Mouse (Mus musculus): Measurements from ENCODE around the gene Snx8. TPM values are rescaled to one million over a fixed set of nuclear protein-coding genes. Genes with fewer than 3 reads are reported as not detected.

Gene Snx8
- polyA plus RNA-seq, 1 experiment from 2014 or later: 6.9 TPM

DNA sequence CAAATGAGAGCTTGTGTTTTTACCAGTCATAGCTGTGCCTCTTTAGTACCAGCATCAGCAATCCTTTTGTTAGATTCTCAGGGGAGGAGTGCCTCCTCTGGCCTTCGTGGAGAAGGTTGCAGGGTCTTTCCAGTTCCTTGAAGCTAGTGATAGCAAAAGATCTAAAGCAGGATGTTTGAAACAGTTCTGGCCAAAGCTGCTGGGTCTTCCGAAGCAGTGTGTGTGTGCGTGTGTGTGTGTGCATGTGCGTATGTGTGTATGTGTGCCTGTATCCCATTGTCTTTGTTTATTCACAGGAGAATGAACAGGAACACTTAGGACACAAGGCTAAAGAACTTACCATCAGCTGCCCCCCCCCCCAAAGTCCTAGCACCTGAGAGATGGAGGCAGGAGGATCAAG, 25.6 kb upstream of the Snx8 start:
- no peaks in the 10 kb centered on the region for H3K27me3 ChIP-seq (ENCODE audit: control insufficient read depth, insufficient read depth, low read length)
- no peak overlapping the region for H3K4me2 ChIP-seq (ENCODE audit: low read depth, low read length)
- WGBS: 66% methylated on average over 4 of the region's 4 CpGs
- H3K4me3 ChIP-seq (ENCODE audit: low read depth, low read length): no peak overlapping the region
- H3K9ac ChIP-seq (replicated peaks; ENCODE audit: low read length): no peak overlapping the region
- H3K36me3 ChIP-seq (replicated peaks; ENCODE audit: control insufficient read depth, insufficient read depth, low read depth, low read length): no peaks in the 10 kb centered on the region
- no peaks in the 10 kb centered on the region for H3K4me1 ChIP-seq (ENCODE audit: control insufficient read depth, insufficient read depth, low read length)
- no peak overlapping the region for H3K27ac ChIP-seq (replicated peaks; ENCODE audit: low read depth, low read length)
- no peak for DNase-seq (ENCODE audit: low spot score)
- H3K9me3 ChIP-seq (replicated peaks; ENCODE audit: control insufficient read depth, low read length): no peaks in the 10 kb centered on the region
- ATAC-seq (replicated peaks; ENCODE audit: insufficient number of reproducible peaks, low FRiP score, low TSS enrichment, low read depth): no peak

DNA sequence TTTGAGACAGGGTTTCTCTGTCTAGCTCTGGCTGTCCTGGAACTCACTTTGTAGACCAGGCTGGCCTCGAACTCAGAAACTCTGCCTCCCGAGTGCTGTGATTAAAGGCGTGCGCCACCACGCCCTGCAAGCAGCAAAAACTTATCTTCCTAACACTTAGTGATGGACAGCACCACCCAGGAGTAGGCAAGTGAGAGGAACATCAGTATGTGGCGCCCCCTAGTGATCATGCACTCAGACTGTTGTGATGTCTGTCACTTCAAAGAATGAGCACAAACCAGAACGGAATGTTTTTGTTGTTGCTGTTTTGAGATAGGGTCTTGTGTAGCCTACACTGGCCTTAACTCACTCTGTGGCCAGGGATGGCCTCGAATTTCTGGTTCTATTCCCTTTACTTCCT, 22.3 kb upstream of the Snx8 start:
- ATAC-seq (replicated peaks; ENCODE audit: insufficient number of reproducible peaks, low FRiP score, low TSS enrichment, low read depth) (no peak), DNase-seq (ENCODE audit: low spot score) (peak; percentile 70)
- Histone ChIP-seq H3K9ac (replicated peaks; ENCODE audit: low read length) (no peak overlapping the region), H3K27ac (replicated peaks; ENCODE audit: low read depth, low read length) (no peak overlapping the region), H3K4me2 (ENCODE audit: low read depth, low read length) (no peak overlapping the region), H3K27me3 (ENCODE audit: control insufficient read depth, insufficient read depth, low read length) (no peaks in the 10 kb centered on the region), H3K36me3 (replicated peaks; ENCODE audit: control insufficient read depth, insufficient read depth, low read depth, low read length) (no peaks in the 10 kb centered on the region), H3K4me3 (ENCODE audit: low read depth, low read length) (no peak overlapping the region), H3K4me1 (ENCODE audit: control insufficient read depth, insufficient read depth, low read length) (no peaks in the 10 kb centered on the region), H3K9me3 (replicated peaks; ENCODE audit: control insufficient read depth, low read length) (no peaks in the 10 kb centered on the region)
- 42% methylated on average over 8 of the region's 8 CpGs for WGBS

DNA sequence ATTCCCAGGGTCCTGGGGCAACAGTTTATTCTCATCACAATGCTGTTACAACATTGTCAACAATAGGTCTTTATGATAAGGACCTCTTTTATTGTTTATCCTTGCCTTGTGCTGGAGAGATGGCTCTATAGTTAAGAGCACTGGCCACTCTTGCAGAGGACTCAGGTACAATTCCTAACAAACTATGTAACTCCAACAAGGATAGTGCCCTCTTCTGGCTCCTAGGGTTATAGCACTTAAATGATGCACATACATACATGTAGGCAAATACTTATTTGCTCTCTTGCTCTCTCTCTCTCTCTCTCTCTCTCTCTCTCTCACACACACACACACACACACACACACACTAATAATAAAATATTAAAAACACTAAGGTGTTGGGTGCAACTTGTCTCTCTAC, 19.7 kb upstream of the Snx8 start:
- Histone ChIP-seq H3K4me1 (ENCODE audit: control insufficient read depth, insufficient read depth, low read length) (no peaks in the 10 kb centered on the region), H3K4me2 (ENCODE audit: low read depth, low read length) (no peak overlapping the region), H3K27ac (replicated peaks; ENCODE audit: low read depth, low read length) (no peak overlapping the region), H3K27me3 (ENCODE audit: control insufficient read depth, insufficient read depth, low read length) (no peaks in the 10 kb centered on the region), H3K36me3 (replicated peaks; ENCODE audit: control insufficient read depth, insufficient read depth, low read depth, low read length) (no peaks in the 10 kb centered on the region), H3K9ac (replicated peaks; ENCODE audit: low read length) (no peak overlapping the region), H3K4me3 (ENCODE audit: low read depth, low read length) (no peak overlapping the region), H3K9me3 (replicated peaks; ENCODE audit: control insufficient read depth, low read length) (no peaks in the 10 kb centered on the region)
- no peak for ATAC-seq (replicated peaks; ENCODE audit: insufficient number of reproducible peaks, low FRiP score, low TSS enrichment, low read depth)
- no peak for DNase-seq (ENCODE audit: low spot score)

DNA sequence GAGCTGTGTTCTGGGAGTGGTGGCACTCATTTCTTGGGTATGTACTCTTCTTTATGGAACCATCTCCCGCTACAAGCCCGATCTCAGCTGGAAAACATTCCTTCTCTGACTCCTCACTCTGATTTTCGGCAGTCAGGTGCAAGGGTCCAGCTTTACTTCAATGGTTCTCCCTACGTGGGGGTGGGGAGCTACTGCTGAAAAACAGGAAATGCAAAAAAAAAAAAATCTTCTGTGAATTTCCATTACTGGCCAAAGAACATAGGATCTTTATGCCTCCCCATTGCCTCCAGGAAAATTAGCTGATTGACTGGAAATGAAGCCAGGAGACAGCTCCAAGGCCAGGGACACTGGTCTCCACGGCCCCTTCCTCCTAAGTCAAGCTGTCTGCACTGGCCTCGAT, 17.6 kb upstream of the Snx8 start:
- WGBS: 67% methylated on average over 6 of the region's 6 CpGs
- Histone ChIP-seq H3K4me1 (ENCODE audit: control insufficient read depth, insufficient read depth, low read length) (no peaks in the 10 kb centered on the region), H3K36me3 (replicated peaks; ENCODE audit: control insufficient read depth, insufficient read depth, low read depth, low read length) (no peaks in the 10 kb centered on the region), H3K9ac (replicated peaks; ENCODE audit: low read length) (no peak overlapping the region), H3K4me3 (ENCODE audit: low read depth, low read length) (no peak overlapping the region), H3K4me2 (ENCODE audit: low read depth, low read length) (no peak overlapping the region), H3K27me3 (ENCODE audit: control insufficient read depth, insufficient read depth, low read length) (no peaks in the 10 kb centered on the region), H3K27ac (replicated peaks; ENCODE audit: low read depth, low read length) (no peak overlapping the region), H3K9me3 (replicated peaks; ENCODE audit: control insufficient read depth, low read length) (no peaks in the 10 kb centered on the region)
- ATAC-seq (replicated peaks; ENCODE audit: insufficient number of reproducible peaks, low FRiP score, low TSS enrichment, low read depth) (no peak), DNase-seq (ENCODE audit: low spot score) (no peak)

DNA sequence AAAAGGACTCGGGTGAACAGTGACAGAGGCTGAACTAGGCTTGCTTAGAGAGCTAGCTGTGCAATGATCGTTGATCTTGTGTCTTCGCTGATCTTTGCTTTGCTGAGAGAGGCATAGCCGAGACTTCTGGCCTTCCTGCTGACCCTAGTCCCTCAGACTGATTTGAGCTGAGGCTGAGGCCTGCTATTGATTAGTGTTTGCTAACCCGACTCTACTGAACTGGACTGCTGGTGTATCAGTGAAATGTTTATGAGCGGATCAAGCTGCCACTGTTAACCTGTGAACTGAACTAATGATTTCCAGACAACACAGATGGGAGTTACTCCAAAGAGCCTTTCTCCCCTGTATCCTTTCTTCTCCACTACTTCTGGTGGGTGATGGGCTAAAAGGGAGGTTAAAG, 16.1 kb upstream of the Snx8 start:
- Histone ChIP-seq H3K36me3 (replicated peaks; ENCODE audit: control insufficient read depth, insufficient read depth, low read depth, low read length) (no peaks in the 10 kb centered on the region), H3K4me3 (ENCODE audit: low read depth, low read length) (no peak overlapping the region), H3K9ac (replicated peaks; ENCODE audit: low read length) (no peak overlapping the region), H3K9me3 (replicated peaks; ENCODE audit: control insufficient read depth, low read length) (no peaks in the 10 kb centered on the region), H3K4me2 (ENCODE audit: low read depth, low read length) (no peak overlapping the region), H3K27ac (replicated peaks; ENCODE audit: low read depth, low read length) (no peak overlapping the region), H3K27me3 (ENCODE audit: control insufficient read depth, insufficient read depth, low read length) (no peaks in the 10 kb centered on the region), H3K4me1 (ENCODE audit: control insufficient read depth, insufficient read depth, low read length) (no peaks in the 10 kb centered on the region)
- WGBS: 36% methylated on average over 6 of the region's 6 CpGs
- DNase-seq (ENCODE audit: low spot score): peak; percentile 75
- no peak for ATAC-seq (replicated peaks; ENCODE audit: insufficient number of reproducible peaks, low FRiP score, low TSS enrichment, low read depth)

DNA sequence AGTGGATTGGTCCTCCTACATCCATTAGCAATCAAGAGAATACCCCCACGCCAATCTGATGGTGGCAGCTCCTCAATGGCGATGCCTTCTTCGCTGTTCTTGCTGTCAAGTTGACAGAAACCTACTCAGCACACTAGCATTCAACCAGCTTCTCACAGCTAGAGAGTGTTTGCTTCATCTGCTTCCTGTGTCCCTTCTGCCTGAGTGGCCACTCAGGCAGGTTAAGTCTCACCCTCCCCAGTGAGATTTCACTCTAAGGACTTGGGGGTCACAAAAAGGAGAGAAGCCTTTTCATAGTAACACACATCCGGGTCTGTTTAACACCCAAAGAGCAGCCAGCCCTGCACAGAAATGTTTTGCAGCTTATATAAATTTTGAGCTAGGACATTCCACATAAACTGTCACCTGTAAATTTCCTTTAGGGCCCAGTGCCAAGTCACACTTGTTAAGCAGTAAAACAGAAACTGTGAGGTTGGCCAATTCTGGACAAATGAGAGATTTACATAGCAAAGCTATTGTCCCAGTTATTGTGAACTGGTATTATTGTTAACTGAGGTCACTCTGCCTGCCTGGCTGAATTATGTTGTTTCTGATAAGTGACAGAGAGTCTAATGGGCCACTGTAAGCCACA, 13.7 kb upstream of the Snx8 start:
- H3K36me3 ChIP-seq (replicated peaks; ENCODE audit: control insufficient read depth, insufficient read depth, low read depth, low read length): no peaks in the 10 kb centered on the region
- no peak for ATAC-seq (replicated peaks; ENCODE audit: insufficient number of reproducible peaks, low FRiP score, low TSS enrichment, low read depth)
- H3K9ac ChIP-seq (replicated peaks; ENCODE audit: low read length): no peak overlapping the region
- H3K27me3 ChIP-seq (ENCODE audit: control insufficient read depth, insufficient read depth, low read length): no peaks in the 10 kb centered on the region
- no peak overlapping the region for H3K27ac ChIP-seq (replicated peaks; ENCODE audit: low read depth, low read length)
- H3K9me3 ChIP-seq (replicated peaks; ENCODE audit: control insufficient read depth, low read length): no peaks in the 10 kb centered on the region
- 83% methylated on average over 4 of the region's 4 CpGs for WGBS
- no peaks in the 10 kb centered on the region for H3K4me1 ChIP-seq (ENCODE audit: control insufficient read depth, insufficient read depth, low read length)
- DNase-seq (ENCODE audit: low spot score): no peak
- no peak overlapping the region for H3K4me2 ChIP-seq (ENCODE audit: low read depth, low read length)
- no peak overlapping the region for H3K4me3 ChIP-seq (ENCODE audit: low read depth, low read length)

DNA sequence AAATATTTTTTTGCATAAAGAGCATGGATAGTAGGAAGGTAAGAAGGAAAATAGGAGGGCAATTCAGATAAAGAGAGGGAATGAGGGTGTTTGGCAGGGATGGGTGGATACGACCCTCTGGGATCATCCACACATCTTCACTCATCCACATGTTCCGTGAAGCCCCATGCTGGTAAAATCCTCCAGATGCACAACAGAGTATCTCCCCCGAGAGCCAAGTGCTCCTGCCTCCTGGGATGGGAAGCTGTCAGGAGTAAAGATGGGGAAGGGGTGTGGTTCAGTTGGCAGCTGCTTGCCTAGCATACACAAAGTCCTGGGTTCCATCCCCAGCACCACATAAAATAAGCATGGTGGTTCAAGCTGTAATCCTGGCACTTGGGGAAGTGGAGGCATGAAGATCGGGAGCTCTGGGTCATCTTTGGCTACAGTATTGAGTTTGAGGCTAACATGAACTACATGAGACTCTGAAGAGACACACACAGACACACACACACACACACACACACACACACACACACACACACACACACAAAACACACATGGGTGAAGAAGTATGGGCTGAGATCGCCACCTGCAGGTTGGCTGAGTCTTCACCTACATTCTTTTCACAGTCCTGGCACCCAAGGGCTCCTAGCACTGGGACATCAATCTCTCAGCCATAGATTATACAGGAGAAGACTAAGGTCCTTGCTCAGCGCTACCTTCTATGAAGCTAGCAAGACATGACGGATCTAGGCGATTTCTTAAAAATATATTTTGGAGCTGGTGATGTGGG, 7.3 kb upstream of the Snx8 start:
- no peak overlapping the region for H3K27ac ChIP-seq (replicated peaks; ENCODE audit: low read depth, low read length)
- no peak overlapping the region for H3K4me2 ChIP-seq (ENCODE audit: low read depth, low read length)
- no peaks in the 10 kb centered on the region for H3K4me1 ChIP-seq (ENCODE audit: control insufficient read depth, insufficient read depth, low read length)
- DNase-seq (ENCODE audit: low spot score) (peak; percentile 11), ATAC-seq (replicated peaks; ENCODE audit: insufficient number of reproducible peaks, low FRiP score, low TSS enrichment, low read depth) (no peak)
- H3K27me3 ChIP-seq (ENCODE audit: control insufficient read depth, insufficient read depth, low read length): no peaks in the 10 kb centered on the region
- no peak overlapping the region for H3K9ac ChIP-seq (replicated peaks; ENCODE audit: low read length)
- no peaks in the 10 kb centered on the region for H3K36me3 ChIP-seq (replicated peaks; ENCODE audit: control insufficient read depth, insufficient read depth, low read depth, low read length)
- H3K4me3 ChIP-seq (ENCODE audit: low read depth, low read length): no peak overlapping the region
- no peaks in the 10 kb centered on the region for H3K9me3 ChIP-seq (replicated peaks; ENCODE audit: control insufficient read depth, low read length)
- WGBS: 61% methylated on average over 8 of the region's 8 CpGs

DNA sequence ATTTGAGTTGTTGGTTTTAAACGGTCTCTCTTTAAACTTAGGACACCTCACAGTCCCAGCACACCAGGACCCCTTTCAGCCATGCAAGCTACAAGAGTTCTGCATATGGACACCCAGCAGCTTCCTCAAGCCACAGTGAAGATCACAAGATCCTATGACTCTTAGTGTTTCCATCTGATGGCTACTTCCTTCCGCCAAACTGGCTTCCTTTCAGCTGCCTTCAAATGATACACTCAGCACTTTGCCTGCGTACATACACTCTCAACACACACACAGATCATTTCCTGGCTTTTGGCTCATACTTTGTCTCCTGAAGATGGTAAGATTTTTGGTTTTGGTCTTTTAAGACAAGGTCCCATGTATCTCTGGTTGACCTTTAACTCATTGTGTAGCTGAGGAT, 3.6 kb upstream of the Snx8 start:
- Histone ChIP-seq H3K27ac (replicated peaks; ENCODE audit: low read depth, low read length) (no peak overlapping the region), H3K4me1 (ENCODE audit: control insufficient read depth, insufficient read depth, low read length) (no peaks in the 10 kb centered on the region; the same call in 1 of the 2 replicates), H3K9ac (replicated peaks; ENCODE audit: low read length) (no peak overlapping the region), H3K27me3 (ENCODE audit: control insufficient read depth, insufficient read depth, low read length) (no peaks in the 10 kb centered on the region), H3K9me3 (replicated peaks; ENCODE audit: control insufficient read depth, low read length) (no peaks in the 10 kb centered on the region), H3K36me3 (replicated peaks; ENCODE audit: control insufficient read depth, insufficient read depth, low read depth, low read length) (no peaks in the 10 kb centered on the region), H3K4me3 (ENCODE audit: low read depth, low read length) (no peak overlapping the region), H3K4me2 (ENCODE audit: low read depth, low read length) (no peak overlapping the region)
- ATAC-seq (replicated peaks; ENCODE audit: insufficient number of reproducible peaks, low FRiP score, low TSS enrichment, low read depth): no peak
- 87% methylated on average over 3 of the region's 3 CpGs for WGBS
- no peak for DNase-seq (ENCODE audit: low spot score)

Measured in embryonic facial prominence, embryonic 11.5 days (tissue).